Mouse (Mus musculus) embryo, embryonic 10 days (tissue): ENCODE measurements around the gene Map1lc3b.

Source experiments
- DNase-seq: peaks from one replicate; pipeline ENCODE4 v3.0.0-alpha.2; 2015; ENCODE audit warnings: low spot score

Map1lc3b gene

GRCm38 (mm10) chr8:121590203-121591177, at the start of gene Map1lc3b:
TSS of gene Map1lc3b (plus strand) at chr8:121590361.
- DNase-seq: peak; percentile 96

GRCm38 (mm10) chr8:121541862-121542261, 48.3 kb upstream of the Map1lc3b start:
- no peak for DNase-seq

- DNase-seq: no peak
Observed at GRCm38 (mm10) chr8:121542901-121543300, 47.3 kb upstream of the Map1lc3b start.

GRCm38 (mm10) chr8:121544276-121544785, 45.8 kb upstream of the Map1lc3b start, which contains the start of gene 1700018B08Rik:
TSS of gene 1700018B08Rik (minus strand) at chr8:121544320.
- DNase-seq: no peak

GRCm38 (mm10) chr8:121544936-121545335, 45.2 kb upstream of the Map1lc3b start:
- no peak for DNase-seq

GRCm38 (mm10) chr8:121547132-121547531, 43.0 kb upstream of the Map1lc3b start:
- DNase-seq: peak; percentile 84

- DNase-seq: no peak
Observed at GRCm38 (mm10) chr8:121550056-121550455, 40.1 kb upstream of the Map1lc3b start.

GRCm38 (mm10) chr8:121551065-121551985, 38.8 kb upstream of the Map1lc3b start:
- DNase-seq: no peak

GRCm38 (mm10) chr8:121552506-121552905, 37.7 kb upstream of the Map1lc3b start:
- DNase-seq: no peak

GRCm38 (mm10) chr8:121553831-121554475, 36.2 kb upstream of the Map1lc3b start:
- no peak for DNase-seq

- DNase-seq: no peak
Observed at GRCm38 (mm10) chr8:121557746-121558145, 32.4 kb upstream of the Map1lc3b start.

- DNase-seq: no peak
Observed at GRCm38 (mm10) chr8:121558538-121558937, 31.6 kb upstream of the Map1lc3b start.

GRCm38 (mm10) chr8:121559801-121560200, 30.4 kb upstream of the Map1lc3b start:
- DNase-seq: no peak

- DNase-seq: no peak
Observed at GRCm38 (mm10) chr8:121560432-121561100, 29.6 kb upstream of the Map1lc3b start.

- DNase-seq: no peak
Observed at GRCm38 (mm10) chr8:121561636-121562345, 28.4 kb upstream of the Map1lc3b start.

- no peak for DNase-seq
Observed at GRCm38 (mm10) chr8:121562941-121563351, 27.2 kb upstream of the Map1lc3b start.

GRCm38 (mm10) chr8:121563701-121564100, 26.5 kb upstream of the Map1lc3b start:
- no peak for DNase-seq

- DNase-seq: no peak
Observed at GRCm38 (mm10) chr8:121568321-121568720, 21.8 kb upstream of the Map1lc3b start.

- DNase-seq: no peak
Observed at GRCm38 (mm10) chr8:121570335-121570734, 19.8 kb upstream of the Map1lc3b start.

- DNase-seq: no peak
Observed at GRCm38 (mm10) chr8:121570801-121571200, 19.4 kb upstream of the Map1lc3b start.
